Comparison of ENCODE assay signal across 18 mouse cellular contexts in genomic region chr17:44792218-44792917, GRCm38 (mm10). TPM values are rescaled to one million over a fixed set of nuclear protein-coding genes. Genes with fewer than 3 reads are reported as not detected.
DNase-seq lines count a peak whose midpoint lies in the region; ATAC-seq and TF ChIP-seq lines count a peak whose summit lies in the region.
"Had no signal": no experiment of that assay in that cellular context is flagged by ENCODE, and none has a peak within 500 bp of the region (broad histone marks: within the 10 kb centered on the region; RNA-seq: fewer than 3 reads in every experiment).

No protein-coding gene starts in this region.

- no peak overlapping the region for H3K4me3 ChIP-seq in midbrain, embryonic 11.5 days (ENCODE audit: low read depth, low read length)
- no peak overlapping the region for H3K4me3 ChIP-seq in midbrain, embryonic 13.5 days (replicated peaks)
- H3K4me3 ChIP-seq in left cerebral cortex, adult 2 months = no peak overlapping the region
- H3K4me3 ChIP-seq: embryonic facial prominence, embryonic 12.5 days; hindbrain, embryonic 12.5 days; kidney, embryonic 15.5 days; midbrain, embryonic 10.5 days; myocyte had no signal

- intact Hi-C loops in left cerebral cortex, adult 2 months (cut with DNase I) = no loop called here

- DNase-seq in frontal cortex, postnatal 36 days (ENCODE audit: low spot score in 2 of 2) = peak; percentile 33 to 78
- DNase-seq in frontal cortex, postnatal 10 days (ENCODE audit: low spot score in 2 of 2) = no peak
- peak; percentile 26 for DNase-seq in midbrain, embryonic 11.5 days (ENCODE audit: low spot score, missing footprints)
- DNase-seq in left cerebral cortex, adult 2 months (ENCODE audit: extremely low spot score in 1 of 2, low spot score in 2 of 2) = peak; percentile 18 to 38
- DNase-seq in telencephalon, adult 2 months (ENCODE audit: low read depth, low spot score) = peak; percentile 65
- no peak for DNase-seq in cerebellum, postnatal 4 days (ENCODE audit: low spot score in 2 of 2)
- DNase-seq: cerebellum, adult 11 months; cerebellum, postnatal 36 days; heart, adult 18-20 months; lung, postnatal 10 days had no signal

- no peak overlapping the region for H3K9ac ChIP-seq in midbrain, embryonic 11.5 days (ENCODE audit: low read length)
- no peak overlapping the region for H3K9ac ChIP-seq in midbrain, embryonic 13.5 days (replicated peaks)
- H3K9ac ChIP-seq: embryonic facial prominence, embryonic 12.5 days; hindbrain, embryonic 12.5 days; kidney, embryonic 15.5 days had no signal

- no peak overlapping the region for H3K4me2 ChIP-seq in midbrain, embryonic 11.5 days
- H3K4me2 ChIP-seq in midbrain, embryonic 13.5 days (replicated peaks) = no peak overlapping the region
- H3K4me2 ChIP-seq: embryonic facial prominence, embryonic 12.5 days; hindbrain, embryonic 12.5 days; kidney, embryonic 15.5 days; liver, embryonic 11.5 days had no signal

- no peak overlapping the region for H3K27ac ChIP-seq in midbrain, embryonic 11.5 days (ENCODE audit: low read depth, low read length)
- no peak overlapping the region for H3K27ac ChIP-seq in midbrain, embryonic 13.5 days
- no peak overlapping the region for H3K27ac ChIP-seq in left cerebral cortex, adult 2 months
- H3K27ac ChIP-seq: embryonic facial prominence, embryonic 12.5 days; hindbrain, embryonic 12.5 days; kidney, embryonic 15.5 days; midbrain, embryonic 10.5 days had no signal

- no peaks in the 10 kb centered on the region for H3K36me3 ChIP-seq in midbrain, embryonic 11.5 days (ENCODE audit: control insufficient read depth, insufficient read depth, low read length)
- H3K36me3 ChIP-seq in midbrain, embryonic 13.5 days = 0 out of 2 replicates have a peak, but pooled peaks cover 4% of the 10 kb centered on the region

- no peaks in the 10 kb centered on the region for H3K9me3 ChIP-seq in midbrain, embryonic 11.5 days (ENCODE audit: control insufficient read depth, low read length)
- no peaks in the 10 kb centered on the region for H3K9me3 ChIP-seq in midbrain, embryonic 13.5 days
- H3K9me3 ChIP-seq: embryonic facial prominence, embryonic 12.5 days; hindbrain, embryonic 12.5 days; kidney, embryonic 15.5 days; midbrain, embryonic 10.5 days had no signal

- WGBS in midbrain, embryonic 11.5 days = 95% methylated on average over 12 of the region's 12 CpGs
- 93% methylated on average over 12 of the region's 12 CpGs for WGBS in midbrain, embryonic 13.5 days

- TF ChIP-seq CTCF in left cerebral cortex, adult 2 months (IDR thresholded peaks at IDR 0.05) = no peak

- peaks cover 2% of the 10 kb centered on the region; the same call in 1 of the 2 replicates for H3K4me1 ChIP-seq in midbrain, embryonic 11.5 days (ENCODE audit: control insufficient read depth, insufficient read depth, low read length)
- H3K4me1 ChIP-seq in midbrain, embryonic 13.5 days (replicated peaks) = 0 out of 2 replicates have a peak, but pooled peaks cover 6% of the 10 kb centered on the region
- H3K4me1 ChIP-seq: embryonic facial prominence, embryonic 12.5 days; hindbrain, embryonic 12.5 days; kidney, embryonic 15.5 days had no signal

- no peaks in the 10 kb centered on the region for H3K27me3 ChIP-seq in midbrain, embryonic 11.5 days (ENCODE audit: control insufficient read depth, insufficient read depth, low read length)
- H3K27me3 ChIP-seq in midbrain, embryonic 13.5 days = no peaks in the 10 kb centered on the region
- H3K27me3 ChIP-seq: embryonic facial prominence, embryonic 12.5 days; hindbrain, embryonic 12.5 days; kidney, embryonic 15.5 days had no signal

- no peak for ATAC-seq in midbrain, embryonic 11.5 days (ENCODE audit: low FRiP score)
- no peak for ATAC-seq in midbrain, embryonic 13.5 days
- no peak for ATAC-seq in monocyte, adult 5-6 weeks (replicated peaks; ENCODE audit: insufficient number of reproducible peaks, low FRiP score, low TSS enrichment, poor library complexity, severe bottlenecking)

RNA-seq across cellular contexts. Expression of gene Supt3, which starts 15.4 kb away (rescaled TPM):
- polyA plus RNA-seq in midbrain, embryonic 11.5 days (2014; fragmentation: Nextera tagmentation; extraction: Ambion mirVana) = 27.0 and 33.6 TPM in 2 replicates
- polyA plus RNA-seq in midbrain, embryonic 13.5 days (2015; fragmentation: Nextera tagmentation; extraction: Ambion mirVana) = 19.0 and 20.0 TPM in 2 replicates
- 10 to 100 TPM; 11.0 to 14.3 TPM for total RNA-seq in left cerebral cortex, adult 2 months (2021)
- total RNA-seq in monocyte, adult 5-6 weeks (2017) = 4.9 to 9.2 TPM (median 7.2 TPM) in 3 replicates

RNA-seq across cellular contexts. Expression of gene Runx2, which starts 22.2 kb away (rescaled TPM):
- 0.46 and 0.81 TPM in 2 replicates for polyA plus RNA-seq in midbrain, embryonic 11.5 days (2014; fragmentation: Nextera tagmentation; extraction: Ambion mirVana)
- 0.14 and 0.77 TPM in 2 replicates for polyA plus RNA-seq in midbrain, embryonic 13.5 days (2015; fragmentation: Nextera tagmentation; extraction: Ambion mirVana)
- total RNA-seq in left cerebral cortex, adult 2 months (2021) = 10 to 100 TPM; 12.3 to 15.8 TPM
- 14.8 to 50.7 TPM (median 16.8 TPM) in 3 replicates for total RNA-seq in monocyte, adult 5-6 weeks (2017)

Comparison
In these comparisons a context has a peak if more than half of its experiments do, and no peak if none do; other contexts are left out.
1. DNase-seq: peak in frontal cortex, postnatal 36 days (2 of 2), midbrain, embryonic 11.5 days (single experiment), left cerebral cortex, adult 2 months (2 of 2) and telencephalon, adult 2 months (single experiment); none in frontal cortex, postnatal 10 days (0 of 2) and cerebellum, postnatal 4 days (0 of 2).